Mouse (Mus musculus) ES-E14 (cell line): ENCODE results near the gene Slc9a7. TPM values are rescaled to one million over a fixed set of nuclear protein-coding genes. Genes with fewer than 3 reads are reported as not detected.

Experiments
- DNase-seq: peaks from one replicate; pipeline ENCODE4 v3.0.0-alpha.2; 2013; ENCODE audit warnings: low read depth, low spot score
- H3K27ac ChIP-seq: 2 replicates; pipeline ENCODE4 v1.5.1; 2012; ENCODE audit warnings: low read depth, mild to moderate bottlenecking, low read length, moderate library complexity, mixed read lengths; ENCODE audit not compliant: poor library complexity, insufficient read depth, severe bottlenecking
- H3K36me3 ChIP-seq: 2 replicates; pipeline ENCODE4 v1.6.1; 2012; ENCODE audit warnings: mild to moderate bottlenecking, low read length, moderate library complexity, mixed read lengths; ENCODE audit not compliant: control insufficient read depth, poor library complexity, insufficient read depth, severe bottlenecking
- H3K4me1 ChIP-seq, 2 experiments: fragments of 150-350 bp in 1 of 2; sonication (generic) in 1 of 2; 2 replicates each; pipeline ENCODE4 v1.6.1; 2012; ENCODE audit warnings: low read length in 2 of 2, mild to moderate bottlenecking in 1 of 2, mixed read lengths in 1 of 2; ENCODE audit not compliant: control insufficient read depth in 2 of 2, insufficient read depth in 2 of 2, poor library complexity in 1 of 2
- H3K4me3 ChIP-seq, 2 experiments: fragments of 150-350 bp in 1 of 2; sonication (generic) in 1 of 2; 2 replicates each; pipeline ENCODE4 v1.5.1; 2012; ENCODE audit warnings: low read length in 2 of 2, low read depth in 1 of 2, mild to moderate bottlenecking in 1 of 2, mixed read lengths in 1 of 2; ENCODE audit not compliant: insufficient read depth in 1 of 2, poor library complexity in 1 of 2, severe bottlenecking in 1 of 2
- H3K9ac ChIP-seq: 2 replicates; pipeline ENCODE4 v1.6.1; 2012; ENCODE audit warnings: low read depth, mild to moderate bottlenecking, low read length, mixed read lengths; ENCODE audit not compliant: poor library complexity, insufficient read depth, severe bottlenecking
- H3K9me3 ChIP-seq: fragments of 150-350 bp; sonication (generic); 2 replicates; pipeline ENCODE4 v1.6.1; 2012; ENCODE audit warnings: low read depth, mild to moderate bottlenecking, low read length; ENCODE audit not compliant: control insufficient read depth, insufficient read depth
- CHD2 ChIP-seq: IDR thresholded peaks from 2 replicates; pipeline ENCODE4 v1.6.1; 2014; ENCODE audit warnings: mild to moderate bottlenecking, low read depth, low read length, inconsistent platforms
- HCFC1 ChIP-seq: IDR thresholded peaks from 2 replicates; pipeline ENCODE4 v1.6.1; 2012; ENCODE audit warnings: low read length, inconsistent platforms, borderline replicate concordance; ENCODE audit not compliant: insufficient read depth
- MAFK ChIP-seq: IDR thresholded peaks from 2 replicates; pipeline ENCODE4 v1.6.1; 2014; ENCODE audit warnings: mild to moderate bottlenecking, low read depth, low read length, inconsistent platforms; ENCODE audit not compliant: insufficient read depth
- ZC3H11A ChIP-seq: IDR thresholded peaks from 2 replicates; pipeline ENCODE4 v1.6.1; 2012; ENCODE audit warnings: low read depth, mild to moderate bottlenecking, inconsistent platforms, low read length, borderline replicate concordance
- ZNF384 ChIP-seq: IDR thresholded peaks from 2 replicates; pipeline ENCODE4 v1.6.1; 2012; ENCODE audit warnings: low read depth, low read length, inconsistent platforms
- in situ Hi-C, 2 experiments: fragments of 600-800 bp; cut with MboI; formaldehyde crosslinking; loops; one replicate each; pipeline ENCODE4 v1.15.1; 2025; ENCODE audit warnings: low sequenced_read_pairs in 2 of 2, inconsistent platforms in 1 of 2; ENCODE audit not compliant: unreplicated experiment in 2 of 2
- total RNA-seq: library from RNA; depleted of rRNA; stranded (reverse); fragments of 300-350 nt; gene quantifications from 2 replicates; pipeline ENCODE4 v1.2.3, GENCODE M21; 2012

The Slc9a7 gene
- total RNA-seq, 1 experiment, result 2.0 TPM

DNA sequence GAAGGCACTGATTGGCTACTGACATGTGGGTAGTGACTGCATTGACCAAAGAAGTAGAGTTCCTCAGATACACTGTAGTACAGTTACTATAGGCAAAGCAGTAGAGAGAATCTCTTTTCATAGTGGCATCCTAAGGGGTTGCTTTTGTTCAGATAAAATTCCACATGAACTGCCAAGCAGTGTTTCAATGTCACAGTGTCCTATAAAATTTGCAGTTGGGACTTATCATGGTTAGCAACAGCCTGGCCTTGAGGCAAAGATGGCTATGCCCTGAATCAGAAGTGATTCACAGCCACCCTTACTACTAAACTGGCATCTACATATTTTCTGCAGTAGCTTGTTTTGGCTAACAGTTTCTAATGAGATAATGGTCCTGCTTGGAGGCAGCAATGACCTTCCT is 11.7 kb upstream of the Slc9a7 start:
- no peaks in the 10 kb centered on the region for H3K9me3 ChIP-seq
- no peaks in the 10 kb centered on the region for H3K36me3 ChIP-seq
- in situ Hi-C loops, result no loop called here
- no peak overlapping the region for H3K4me3 ChIP-seq
- TF ChIP-seq MAFK (no peak), ZNF384 (no peak), CHD2 (no peak), ZC3H11A (no peak), HCFC1 (no peak)
- DNase-seq, result no peak
- H3K4me1 ChIP-seq, result no peaks in the 10 kb centered on the region
- H3K27ac ChIP-seq, result no peak overlapping the region
- no peak overlapping the region for H3K9ac ChIP-seq

DNA sequence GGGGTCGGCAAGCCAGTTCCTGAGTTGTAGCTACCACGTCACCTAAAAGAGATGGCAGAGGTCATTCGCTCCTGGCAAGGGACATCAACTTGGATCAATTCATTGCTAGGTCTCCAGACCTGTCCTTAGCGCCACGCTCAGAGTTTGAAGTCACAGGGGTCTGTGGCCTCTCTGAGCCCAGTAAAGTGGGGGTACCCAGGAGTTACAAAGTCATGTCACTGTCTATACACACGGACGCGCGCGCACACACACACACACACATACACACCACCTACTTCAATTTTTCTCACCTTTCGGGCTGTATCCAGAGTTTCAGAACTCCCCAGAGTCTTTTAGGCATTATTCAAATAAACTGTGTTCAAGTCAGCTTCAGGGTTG is 422 bp upstream of the Slc9a7 start:
- Histone ChIP-seq H3K4me3 (peak overlapping the region; percentile 75 to 77), H3K9me3 (no peaks in the 10 kb centered on the region), H3K36me3 (no peaks in the 10 kb centered on the region), H3K9ac (no peak overlapping the region), H3K4me1 (no peaks in the 10 kb centered on the region), H3K27ac (no peak overlapping the region)
- no peak for TF ChIP-seq ZC3H11A
- TF ChIP-seq HCFC1, result no peak
- TF ChIP-seq CHD2, result no peak
- no peak for TF ChIP-seq MAFK
- TF ChIP-seq ZNF384, result no peak
- DNase-seq, result no peak
- in situ Hi-C loops, result no loop called here

DNA sequence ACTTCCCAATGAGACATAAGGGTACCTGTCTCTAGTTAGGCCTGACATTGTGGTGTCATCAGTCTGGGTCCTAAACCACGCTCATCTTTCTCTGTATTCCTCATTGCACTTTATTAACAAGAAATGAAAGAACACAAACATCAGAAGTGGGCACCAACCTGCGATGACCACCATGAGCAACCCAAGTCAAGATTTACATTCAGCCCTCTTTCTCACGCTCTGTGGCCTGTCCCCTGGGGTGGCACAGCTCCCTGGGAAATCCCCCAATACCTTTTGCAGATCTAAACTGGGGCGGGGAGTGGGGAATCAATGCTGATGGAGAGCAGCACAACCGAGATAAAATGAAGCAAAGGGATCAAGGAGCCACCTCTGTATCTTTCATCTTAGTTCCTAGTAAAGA is 892 bp downstream of the Slc9a7 start:
- TF ChIP-seq CHD2, result no peak
- TF ChIP-seq ZC3H11A, result no peak
- no peak for TF ChIP-seq HCFC1
- no peak for TF ChIP-seq ZNF384
- no peak for TF ChIP-seq MAFK
- no peak overlapping the region for H3K27ac ChIP-seq
- H3K4me3 ChIP-seq, result peak overlapping the region; percentile 75 to 77
- H3K9ac ChIP-seq, result no peak overlapping the region
- DNase-seq, result no peak
- H3K36me3 ChIP-seq, result no peaks in the 10 kb centered on the region
- H3K9me3 ChIP-seq, result no peaks in the 10 kb centered on the region
- in situ Hi-C loops, result no loop called here
- no peaks in the 10 kb centered on the region for H3K4me1 ChIP-seq

DNA sequence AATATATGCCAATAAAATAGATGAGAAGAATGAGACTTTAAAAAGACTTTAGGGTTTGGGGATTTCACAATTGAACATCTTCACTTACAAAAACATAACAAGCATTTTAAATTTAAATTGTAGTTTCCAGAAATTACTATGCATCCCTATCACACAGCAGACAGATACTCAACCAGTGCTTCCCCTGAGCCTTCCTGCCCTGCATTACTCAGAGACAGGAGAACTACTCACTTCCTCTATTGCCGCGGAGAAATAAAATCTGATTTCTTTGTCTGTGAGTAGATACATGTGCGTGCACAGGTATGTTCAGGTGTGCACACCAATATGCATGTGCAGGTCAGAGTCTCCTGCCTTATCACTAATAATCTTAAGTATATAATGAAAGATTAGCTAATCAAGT is 2.9 kb downstream of the Slc9a7 start:
- no peak overlapping the region for H3K4me3 ChIP-seq
- H3K4me1 ChIP-seq, result no peaks in the 10 kb centered on the region
- no peaks in the 10 kb centered on the region for H3K36me3 ChIP-seq
- DNase-seq, result no peak
- in situ Hi-C loops, result no loop called here
- no peaks in the 10 kb centered on the region for H3K9me3 ChIP-seq
- no peak overlapping the region for H3K9ac ChIP-seq
- TF ChIP-seq MAFK (no peak), ZNF384 (no peak), ZC3H11A (no peak), CHD2 (no peak), HCFC1 (no peak)
- no peak overlapping the region for H3K27ac ChIP-seq

DNA sequence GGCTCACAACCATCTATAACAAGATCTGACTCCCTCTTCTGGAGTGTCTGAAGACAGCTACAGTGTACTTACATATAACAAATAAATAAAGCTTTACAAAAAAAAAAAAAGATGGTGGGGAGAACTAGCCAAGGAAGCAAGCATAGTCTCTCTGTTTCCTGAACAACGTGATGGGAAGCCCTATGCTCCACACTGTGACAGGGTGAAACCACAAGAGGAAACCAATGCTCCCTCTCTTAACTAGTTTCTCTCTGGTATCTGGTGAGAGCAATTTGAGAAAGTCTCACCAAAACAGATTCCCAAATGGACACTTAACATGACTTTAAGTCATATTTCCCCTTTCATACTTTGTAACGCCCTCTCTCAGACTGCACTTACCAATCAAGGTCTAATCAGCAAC is 5.4 kb downstream of the Slc9a7 start:
- Histone ChIP-seq H3K4me1 (no peaks in the 10 kb centered on the region), H3K27ac (no peak overlapping the region), H3K9me3 (no peaks in the 10 kb centered on the region), H3K36me3 (no peaks in the 10 kb centered on the region), H3K4me3 (no peak overlapping the region), H3K9ac (no peak overlapping the region)
- in situ Hi-C loops, result no loop called here
- TF ChIP-seq CHD2 (no peak), ZNF384 (no peak), MAFK (no peak), ZC3H11A (no peak), HCFC1 (no peak)
- no peak for DNase-seq
